Mouse (Mus musculus): ENCODE data around the gene Bloc1s1.

GRCm38 (mm10) chr10:128934997-128935787, 11.4 kb upstream of the Bloc1s1 start:
- TF ChIP-seq CTCF (IDR thresholded peaks at IDR 0.05; ENCODE audit: borderline replicate concordance, extremely low read depth, insufficient read depth, insufficient read length): no peak
- no peak for TF ChIP-seq POLR2A (IDR thresholded peaks at IDR 0.05; ENCODE audit: borderline replicate concordance, extremely low read depth, insufficient read depth, insufficient read length, poor library complexity, severe bottlenecking)

Measured in brain, embryonic 14.5 days (tissue).